Mouse (Mus musculus) left cerebral cortex, adult 18-20 months (tissue): Measurements from ENCODE around the gene Spred2. TPM values are rescaled to one million over a fixed set of nuclear protein-coding genes. Genes with fewer than 3 reads are reported as not detected.

ENCODE experiments used
- DNase-seq, 2 experiments: peaks; one replicate each; pipeline ENCODE4 v3.0.0; 2021 to 2022; ENCODE audit warnings: low spot score in 2 of 2, mixed read lengths in 1 of 2
- total RNA-seq, 2 experiments: library from RNA; stranded (reverse); gene quantifications; 2 replicates each; pipeline ENCODE4 v1.2.3; 2021

The Spred2 gene
- total RNA-seq, 2 experiments from 2014 or later: 99.8 to 122 TPM

DNA sequence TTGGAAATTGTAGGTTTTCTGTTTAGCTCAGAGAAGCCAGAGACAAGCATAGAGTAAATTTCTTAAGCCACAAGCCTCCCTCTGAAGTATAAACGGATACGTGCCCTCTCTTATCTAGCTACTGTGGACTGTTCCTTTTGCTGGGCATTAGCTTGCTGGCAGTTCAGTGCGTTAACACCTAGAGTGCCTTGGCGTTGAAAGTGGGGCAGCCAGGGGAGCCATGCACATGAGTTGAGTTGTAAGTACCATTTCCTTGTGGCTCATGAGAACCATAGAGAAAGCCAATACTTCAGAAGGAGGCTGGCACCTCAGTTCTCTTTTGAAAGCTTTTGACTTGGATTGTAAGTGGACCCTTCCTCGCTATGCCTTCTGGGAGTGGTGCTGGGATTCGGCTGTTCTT lies 58.6 kb downstream of the Spred2 start:
- DNase-seq: no peak

DNA sequence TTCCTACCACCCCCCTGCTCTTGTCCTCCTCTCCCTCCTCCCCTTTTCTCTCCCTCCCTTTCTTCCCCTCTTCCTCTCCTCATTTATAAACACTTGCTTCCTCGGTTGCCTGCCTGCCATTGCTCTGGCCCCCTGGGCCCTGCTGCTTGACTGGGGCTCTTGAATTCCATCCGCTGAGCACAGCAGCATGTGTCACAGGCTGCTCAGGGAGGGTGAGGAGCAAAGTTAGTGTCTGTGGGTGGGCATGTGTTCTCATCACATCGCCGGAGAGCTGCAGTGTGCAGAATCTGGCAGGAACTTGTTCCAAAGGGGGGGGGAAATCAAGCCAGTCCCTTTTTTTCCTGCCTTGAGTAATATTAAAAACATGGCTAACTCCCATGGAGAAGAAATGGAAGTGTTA lies 59.1 kb downstream of the Spred2 start:
- peak; percentile 45 to 61 for DNase-seq

DNA sequence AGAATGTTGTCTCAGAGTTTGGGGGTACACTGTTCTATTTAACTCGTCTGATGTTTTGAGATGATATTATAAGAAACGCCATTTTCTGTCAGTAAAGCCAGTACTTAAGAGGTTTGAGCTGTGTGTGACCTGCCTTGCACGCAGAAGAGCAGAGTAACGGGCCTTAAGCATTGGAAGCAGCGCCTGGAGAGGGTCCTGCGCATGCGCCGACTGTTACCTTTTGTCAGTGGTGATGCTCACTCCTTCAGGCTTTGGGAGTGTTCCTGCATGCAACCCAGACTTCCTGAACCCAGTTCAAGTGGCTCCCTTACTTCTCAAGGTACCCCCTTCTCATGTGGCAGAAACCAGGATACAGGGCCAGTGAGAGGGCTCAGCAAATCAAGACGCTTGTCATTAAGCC lies 59.9 kb downstream of the Spred2 start:
- no peak for DNase-seq

DNA sequence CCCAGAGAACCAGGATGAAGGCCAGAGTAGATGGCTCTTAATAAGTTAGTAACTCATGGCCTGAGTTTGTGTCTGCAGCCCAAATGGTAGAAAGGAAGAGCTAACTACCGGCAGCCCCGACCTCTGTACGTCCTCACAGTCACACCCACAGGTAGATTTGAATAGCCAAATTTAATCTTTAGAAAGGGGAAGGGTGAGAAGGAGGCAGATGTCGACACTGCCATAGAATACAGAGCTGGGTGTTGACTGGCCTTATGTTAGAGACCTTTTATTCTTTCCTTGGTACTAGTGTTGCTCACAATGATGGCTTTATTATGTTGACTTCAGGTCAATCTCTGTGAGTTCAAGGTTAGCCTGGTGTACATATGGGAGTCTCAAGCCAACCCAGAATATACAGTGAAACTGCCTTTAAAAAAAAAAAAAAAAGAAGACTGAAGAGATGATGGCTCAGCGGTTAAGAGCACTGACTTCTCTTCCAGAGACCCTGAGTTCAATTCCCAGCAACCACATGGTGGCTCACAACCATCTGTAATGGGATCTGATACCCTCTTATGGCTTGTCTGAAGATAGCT lies 61.2 kb downstream of the Spred2 start:
- DNase-seq: no peak

DNA sequence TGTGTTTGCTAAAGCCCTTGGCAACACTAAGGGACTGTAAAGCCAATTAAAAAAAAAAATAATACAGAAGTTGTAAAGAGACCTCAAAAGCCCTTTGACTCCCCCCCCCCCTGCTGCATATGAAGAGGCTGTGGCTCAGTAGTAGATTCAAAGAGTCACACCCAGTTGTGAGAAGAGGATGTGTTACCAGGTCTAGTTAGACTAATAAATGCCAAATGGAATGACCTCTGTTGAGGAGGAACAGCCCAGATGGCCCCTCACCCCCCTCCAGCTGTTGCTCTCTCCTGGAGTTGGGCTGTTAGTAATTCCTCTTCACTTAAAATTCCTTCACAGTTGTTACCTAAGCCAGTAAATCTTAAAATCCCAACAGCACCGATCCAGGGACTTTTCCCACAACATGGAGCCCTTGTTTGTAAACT lies 62.3 kb downstream of the Spred2 start:
- no peak for DNase-seq

DNA sequence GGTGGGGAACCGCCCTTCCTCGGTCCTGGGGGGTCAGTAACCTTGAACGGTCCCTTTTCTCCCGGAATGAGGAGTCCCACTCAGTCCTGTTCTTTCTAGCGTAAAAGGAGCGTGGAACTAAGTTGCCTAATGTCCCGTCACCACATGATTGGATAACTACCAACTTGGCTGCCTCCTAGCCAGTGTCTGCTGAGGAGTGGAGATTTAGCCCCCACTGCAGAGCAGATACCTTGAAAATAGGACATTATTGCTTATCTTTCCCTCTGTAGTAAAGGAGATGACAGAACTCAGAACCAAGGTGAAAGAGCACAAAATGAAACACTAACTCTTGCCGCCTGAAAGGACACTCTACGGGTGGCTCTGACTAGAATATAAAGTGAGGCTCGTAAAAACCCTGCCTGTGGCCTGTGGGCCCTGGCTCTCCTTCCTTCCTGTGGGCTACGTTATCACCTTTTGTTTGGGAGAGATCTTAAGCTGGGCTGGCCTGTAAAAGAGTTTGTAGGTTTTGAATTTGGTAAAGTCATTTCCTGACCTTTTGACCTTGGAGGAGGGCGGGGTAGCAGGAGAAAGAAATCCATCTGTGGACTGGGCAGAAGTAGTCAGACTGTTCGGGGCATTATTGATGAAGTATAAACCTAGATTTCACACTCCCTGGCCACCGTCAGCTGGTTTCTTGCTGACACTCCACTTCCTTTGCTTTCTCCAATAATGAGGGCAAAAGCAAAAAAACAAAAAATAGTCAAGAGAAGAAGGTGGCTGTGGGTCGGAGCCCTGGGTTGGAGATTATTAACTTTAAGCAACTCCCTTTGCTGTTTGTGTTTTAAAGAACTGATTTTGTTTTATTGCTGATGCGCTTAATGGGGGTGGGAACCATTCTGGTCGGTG lies 62.9 kb downstream of the Spred2 start:
- no peak for DNase-seq

DNA sequence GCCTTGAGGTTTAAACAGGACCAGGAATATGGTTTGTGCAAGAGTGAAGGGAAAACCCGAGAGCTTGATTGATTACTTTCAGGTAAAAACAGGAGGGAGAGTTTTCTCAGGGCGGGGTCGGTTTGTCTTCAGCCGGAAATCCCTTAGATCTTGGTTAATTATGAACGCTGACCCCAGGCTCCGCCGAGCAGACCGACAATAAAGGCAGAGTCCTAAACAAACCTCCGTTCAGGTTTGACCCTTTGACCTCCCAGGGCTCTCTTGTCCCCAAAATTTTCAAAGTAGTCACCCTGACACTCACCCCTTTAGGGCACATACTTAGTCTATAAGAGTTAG lies 63.5 kb downstream of the Spred2 start:
- no peak for DNase-seq

DNA sequence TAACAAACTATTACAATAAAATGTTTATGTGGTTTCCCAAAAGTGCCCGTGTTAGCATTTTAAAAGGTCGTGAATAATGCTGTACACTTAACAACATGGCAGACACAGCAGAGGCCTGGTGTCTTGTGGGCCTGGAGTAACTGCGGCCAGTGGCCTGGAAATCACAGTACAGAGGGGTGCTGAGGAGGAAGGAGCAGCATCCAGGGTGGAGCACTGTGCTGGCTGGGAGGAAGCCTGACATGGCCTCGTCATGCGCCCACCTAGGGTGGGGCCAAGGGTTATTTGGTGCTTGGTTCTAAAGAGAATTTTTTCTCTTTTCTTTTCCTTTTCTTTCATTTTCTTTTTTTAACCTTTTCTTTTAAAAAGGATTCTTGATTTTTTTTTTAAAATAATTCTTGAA lies 64.0 kb downstream of the Spred2 start:
- no peak for DNase-seq

DNA sequence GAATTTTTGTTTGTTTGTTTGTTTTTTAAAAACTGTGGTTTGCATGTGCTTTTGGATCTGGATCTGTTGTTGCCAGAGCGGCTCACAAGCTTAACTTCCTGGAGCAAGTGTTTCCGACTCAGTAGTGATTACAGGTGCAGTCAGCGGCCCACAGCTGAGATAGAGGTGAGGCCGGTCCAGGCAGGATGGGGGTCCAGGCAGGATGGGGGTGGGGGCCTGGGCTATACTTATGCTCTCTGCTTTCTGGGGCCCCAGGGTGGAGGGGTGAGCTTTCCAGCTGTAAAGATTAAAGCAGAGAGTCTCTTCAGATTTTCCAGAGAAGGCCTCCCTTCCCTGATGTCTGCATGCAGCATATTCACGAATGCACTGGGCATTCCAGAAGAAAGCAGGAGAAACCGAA lies 64.5 kb downstream of the Spred2 start:
- no peak for DNase-seq

DNA sequence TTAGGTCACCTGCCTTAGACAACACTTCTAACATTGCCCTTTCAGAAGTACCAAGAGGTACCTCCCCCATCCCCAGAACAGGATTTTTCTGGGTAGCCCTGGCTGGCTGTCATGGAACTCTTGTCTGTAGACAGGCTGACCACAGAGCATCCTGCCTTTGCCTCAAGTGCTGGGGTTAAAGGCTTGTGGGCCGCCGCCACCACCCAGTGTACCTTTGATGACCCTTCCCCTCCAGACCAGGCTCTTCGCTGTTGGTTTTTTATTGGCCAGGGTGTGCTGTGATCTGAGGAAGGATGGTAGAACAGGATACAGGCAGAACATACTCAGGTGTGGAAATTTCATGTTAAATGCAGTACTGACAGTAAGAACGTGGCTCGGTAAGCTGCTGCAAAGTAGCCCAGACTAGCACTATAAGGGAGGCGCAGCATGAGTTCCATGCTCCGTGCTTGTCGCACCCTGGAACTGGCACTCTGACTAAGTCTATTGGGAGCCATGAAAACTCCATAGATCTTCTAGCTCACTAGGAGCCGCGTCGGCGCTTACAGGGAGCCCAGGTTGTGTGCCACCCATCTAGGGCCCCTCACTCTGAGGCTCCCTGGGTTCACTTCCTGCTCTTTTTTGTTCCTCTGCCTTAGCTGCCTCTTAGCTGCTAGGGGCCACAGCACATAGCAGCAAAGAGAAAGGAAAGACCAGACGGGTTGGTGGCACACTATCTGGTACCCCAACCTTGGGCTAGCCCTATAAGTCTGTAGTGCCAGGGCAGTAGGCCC lies 65.2 kb downstream of the Spred2 start:
- no peak for DNase-seq

DNA sequence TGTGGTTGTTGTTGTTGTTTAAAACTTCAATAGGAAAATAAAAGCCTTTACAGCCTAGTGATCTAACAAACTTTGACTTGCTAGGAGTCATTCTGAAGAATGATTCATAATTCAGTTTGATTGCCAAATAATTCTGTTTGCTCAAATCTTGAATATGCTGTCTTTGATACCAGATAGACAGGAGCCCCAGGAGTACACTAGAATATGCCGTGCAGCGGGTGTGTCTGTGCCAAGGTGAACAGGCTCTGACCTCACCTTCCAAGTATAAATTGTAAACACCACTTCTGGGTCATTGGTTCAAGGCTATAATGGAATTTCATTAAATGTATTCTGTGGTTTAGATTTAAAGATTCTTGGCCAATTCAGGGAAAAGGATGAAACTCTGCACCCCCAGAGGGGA lies 66.6 kb downstream of the Spred2 start:
- DNase-seq: no peak

DNA sequence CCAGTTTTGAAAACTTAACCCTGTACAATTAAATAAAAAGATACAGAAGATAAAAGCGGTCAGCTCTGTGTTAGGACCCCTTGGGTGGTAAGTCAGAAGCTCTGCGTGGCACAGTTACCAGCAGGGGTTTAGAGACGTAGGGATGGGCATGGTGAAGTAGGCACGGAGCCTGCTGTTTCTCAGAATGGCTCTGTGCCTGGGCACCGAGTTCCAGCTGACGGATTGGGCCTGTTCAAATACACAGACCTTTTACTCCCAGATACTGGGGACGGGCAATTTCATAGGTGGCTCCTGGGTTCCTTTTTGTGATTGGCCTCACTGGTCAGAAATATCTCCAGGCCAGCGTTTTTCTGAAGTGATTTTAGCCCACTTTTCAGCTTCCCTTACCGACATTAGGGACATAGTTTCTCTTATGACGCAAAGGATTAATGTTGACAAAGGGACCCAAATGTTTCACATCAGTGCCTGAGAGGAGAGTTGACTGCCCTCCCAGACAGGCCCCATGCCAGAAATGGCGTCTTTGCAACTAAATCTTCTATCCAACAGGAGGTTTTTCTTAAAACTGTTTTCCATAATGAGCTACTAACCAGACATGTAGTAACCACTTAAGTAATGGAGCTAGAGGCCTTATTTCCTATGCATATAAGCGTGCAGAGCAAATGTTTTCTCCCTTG lies 67.3 kb downstream of the Spred2 start:
- no peak for DNase-seq

DNA sequence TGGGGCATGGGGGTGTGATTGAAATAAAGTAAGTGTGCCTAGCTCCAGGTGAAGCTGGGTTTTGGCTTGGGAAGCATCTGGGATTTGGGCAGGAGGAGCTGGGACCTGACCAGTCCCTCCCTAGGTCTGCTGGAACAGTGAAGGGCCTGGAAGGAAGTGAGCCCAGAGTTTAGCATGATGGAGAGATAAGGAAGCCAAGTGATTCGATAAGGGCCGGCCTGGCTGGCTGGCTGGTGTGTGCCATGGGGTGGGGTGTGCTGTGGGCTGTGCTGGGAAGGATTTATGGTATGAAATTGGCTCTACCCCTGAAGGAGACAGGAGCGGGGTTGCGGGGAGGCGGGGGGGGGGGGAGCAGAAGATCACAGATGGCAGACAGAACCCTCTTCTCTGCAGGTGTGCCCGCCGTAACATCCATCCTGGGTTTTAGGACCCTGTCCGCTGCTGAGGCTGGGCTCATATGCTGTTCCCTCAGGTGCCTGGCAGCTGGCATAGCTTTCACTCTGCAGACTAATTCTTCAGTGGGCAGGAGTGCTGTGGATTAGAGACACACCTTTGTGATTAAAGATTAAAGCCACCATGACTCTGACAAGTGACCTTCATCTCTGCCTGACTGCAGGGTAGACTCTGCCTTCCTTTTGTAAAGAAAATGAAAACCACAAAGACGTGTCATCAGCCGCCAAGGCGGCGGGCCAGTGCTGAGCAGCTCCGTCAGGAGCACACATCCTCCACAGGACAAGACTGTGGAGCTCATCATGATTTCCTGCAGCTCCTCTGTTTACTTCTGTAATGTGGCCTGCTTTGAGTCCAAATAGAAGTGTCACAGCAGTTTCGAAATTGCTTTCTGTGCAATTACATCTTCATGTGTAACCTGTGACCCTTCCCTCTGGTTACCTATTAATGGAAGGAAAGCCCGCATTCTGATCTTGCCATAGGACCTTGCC lies 68.4 kb downstream of the Spred2 start:
- no peak for DNase-seq

DNA sequence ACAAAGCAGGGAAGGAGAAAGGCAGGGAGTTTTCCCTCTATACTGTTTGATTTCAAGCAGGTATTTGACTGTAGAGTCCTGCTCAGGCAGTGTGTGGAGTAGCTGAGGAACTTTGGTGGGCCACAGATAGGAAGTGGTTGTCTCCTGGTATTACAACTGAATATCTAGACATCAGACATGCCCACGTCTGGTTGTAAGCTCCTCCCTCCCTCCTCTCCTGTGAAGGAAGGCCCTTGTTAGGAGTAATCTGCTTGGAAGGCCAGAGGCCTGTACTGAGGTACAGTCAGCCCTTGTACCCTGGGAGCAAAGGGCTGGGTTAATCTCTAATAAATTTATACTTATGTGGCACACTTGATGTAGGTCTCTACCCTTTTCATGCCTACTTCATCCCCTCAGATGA lies 69.6 kb downstream of the Spred2 start:
- no peak for DNase-seq

DNA sequence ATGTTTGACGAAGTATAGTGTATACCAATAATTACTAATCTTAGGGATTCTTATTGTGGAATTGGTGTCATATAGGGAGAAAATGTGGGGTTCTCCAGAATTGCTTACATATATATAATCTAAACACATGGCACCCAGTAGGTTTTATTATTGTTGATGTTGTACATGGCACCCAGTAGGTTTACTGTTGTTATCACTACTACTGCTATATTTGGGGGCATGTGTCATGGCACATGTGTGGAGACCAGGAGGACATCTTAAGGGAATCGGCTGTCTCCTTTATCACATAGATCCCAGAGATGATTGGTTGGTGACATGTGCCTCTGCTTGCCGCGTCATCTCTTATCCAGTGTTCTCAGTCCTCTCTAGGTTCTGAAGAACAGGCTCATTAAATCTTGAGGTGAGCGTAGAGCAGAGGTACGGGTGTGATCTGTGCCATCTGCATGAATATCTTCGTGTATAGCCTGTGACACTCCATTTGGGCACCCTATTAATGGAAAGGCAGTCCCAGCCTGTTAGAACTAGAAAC lies 70.2 kb downstream of the Spred2 start:
- no peak for DNase-seq

DNA sequence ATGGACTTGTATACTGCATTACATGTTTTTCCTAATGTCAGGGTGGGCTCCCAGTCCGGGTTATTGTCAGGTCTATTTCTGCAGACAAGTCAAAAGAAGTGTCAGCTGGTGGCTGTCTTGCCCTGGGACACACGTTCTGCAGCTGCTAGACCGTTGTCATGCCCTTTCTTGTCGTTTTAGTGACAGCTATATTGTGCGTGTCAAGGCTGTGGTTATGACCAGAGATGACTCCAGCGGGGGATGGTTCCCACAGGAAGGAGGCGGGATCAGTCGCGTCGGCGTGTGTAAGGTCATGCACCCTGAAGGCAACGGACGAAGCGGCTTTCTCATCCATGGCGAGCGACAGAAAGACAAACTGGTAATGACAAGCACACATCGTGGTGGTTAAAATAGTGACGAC lies 73.8 kb downstream of the Spred2 start:
- no peak for DNase-seq

DNA sequence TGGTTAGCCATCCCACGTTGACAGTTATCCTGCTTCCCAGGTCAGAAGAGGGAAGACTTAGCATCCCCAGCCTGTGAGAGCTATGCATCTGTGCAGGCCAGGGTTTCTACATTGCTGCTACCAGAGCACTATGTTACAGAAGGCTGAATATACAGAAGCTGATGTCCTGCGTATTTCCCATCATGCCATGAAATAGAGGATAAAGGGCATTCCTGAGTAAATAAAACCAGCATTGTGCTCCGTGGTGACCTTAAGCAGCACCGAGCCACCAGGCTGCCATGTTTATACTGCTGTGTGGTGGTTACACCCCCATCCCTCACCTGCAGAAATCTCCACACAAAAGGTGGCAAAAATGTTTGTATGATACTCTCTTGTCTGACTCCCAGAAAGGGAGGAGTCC lies 78.7 kb downstream of the Spred2 start:
- no peak for DNase-seq

DNA sequence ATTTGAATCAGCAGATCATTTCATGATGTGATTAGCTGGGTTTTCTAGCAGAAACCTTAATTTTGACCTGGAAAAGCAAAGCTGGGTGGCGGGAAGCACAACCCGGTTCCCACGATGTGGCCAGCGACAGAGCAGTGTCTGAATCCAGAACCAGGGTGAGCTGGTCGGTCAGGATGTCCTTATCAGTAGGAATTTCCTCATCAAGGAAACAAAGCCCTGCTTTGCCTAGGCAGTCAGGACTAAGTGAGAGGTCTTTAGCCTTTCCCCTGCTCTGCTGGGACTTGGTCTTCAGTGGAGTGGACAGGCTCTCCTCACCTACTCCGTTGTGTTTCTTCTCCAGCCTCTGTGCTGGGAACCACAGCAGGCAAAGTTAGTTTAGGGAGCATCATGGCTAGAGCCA lies 83.5 kb downstream of the Spred2 start:
- no peak for DNase-seq

DNA sequence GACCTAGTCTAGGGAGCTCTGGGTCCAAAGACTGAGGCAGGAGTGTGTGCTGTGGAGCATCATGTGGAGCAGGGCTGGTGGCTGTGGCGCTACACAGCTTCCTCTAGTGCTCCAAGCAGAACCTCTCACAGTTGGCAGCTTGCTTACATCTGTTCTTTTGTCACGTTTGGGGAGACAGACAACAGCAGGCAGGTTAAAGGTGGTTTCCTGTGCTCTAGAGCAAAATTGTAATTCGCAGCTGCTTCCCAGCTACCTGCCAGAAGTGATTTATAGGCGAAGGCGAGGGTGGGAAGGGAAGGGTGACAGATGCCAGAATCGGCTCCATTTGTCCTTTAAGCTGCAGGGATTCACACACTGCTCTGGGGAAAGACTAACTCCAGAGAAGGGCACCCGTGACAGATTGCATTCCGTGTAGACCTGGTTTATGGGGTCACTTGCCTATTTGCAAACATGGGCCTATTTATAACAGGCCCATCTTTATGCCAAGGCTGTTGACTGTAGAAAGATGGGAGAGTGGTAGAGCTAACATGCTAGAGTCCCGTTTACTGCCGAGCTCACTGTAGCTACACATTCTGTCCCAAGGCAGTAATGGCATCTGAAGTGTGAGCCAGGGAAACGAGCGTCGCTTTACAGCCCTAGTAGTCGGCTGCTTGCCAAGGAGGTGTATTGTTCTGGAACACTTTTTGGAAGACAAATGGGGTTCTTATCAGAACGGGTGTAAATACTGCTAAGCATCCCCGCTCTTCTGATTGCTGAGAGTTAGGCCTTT lies 87.2 kb downstream of the Spred2 start:
- no peak for DNase-seq

DNA sequence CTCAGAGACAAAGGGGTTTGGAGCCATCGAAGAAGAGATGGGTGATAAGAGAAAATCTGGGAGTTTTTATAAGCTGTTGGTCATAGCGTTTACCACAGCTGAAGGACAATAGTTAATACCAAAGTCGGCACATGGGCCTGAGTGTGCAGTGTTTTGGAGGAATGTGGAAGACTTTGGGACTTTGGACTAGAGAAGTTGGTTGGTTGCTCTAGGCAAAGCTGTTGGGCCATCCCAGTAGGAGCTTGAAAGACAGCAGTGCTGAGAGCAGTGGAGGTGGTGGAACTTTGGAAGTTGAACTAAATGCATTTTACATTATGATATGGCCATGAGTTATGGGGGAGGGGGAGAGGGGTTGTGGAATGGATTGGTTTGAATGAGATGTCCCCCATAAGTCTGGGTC lies 89.2 kb downstream of the Spred2 start:
- no peak for DNase-seq
